Mouse (Mus musculus) heart, embryonic 11.5 days (tissue): ENCODE results near the gene Elf1. TPM values are rescaled to one million over a fixed set of nuclear protein-coding genes. Genes with fewer than 3 reads are reported as not detected.

Experiments
- ATAC-seq: fragments of 200-750 bp; cut with Nextera tagmentation; replicated peaks from 2 replicates; pipeline ENCODE4 v1.8.0; 2017; ENCODE audit warnings: moderate library complexity; ENCODE audit not compliant: insufficient number of reproducible peaks, low FRiP score, low TSS enrichment
- H3K27ac ChIP-seq: fragments of 300-500 bp; sonication (generic); 2 replicates; pipeline ENCODE4 v1.5.1; 2014; ENCODE audit warnings: mild to moderate bottlenecking, low read depth, low read length
- H3K27me3 ChIP-seq: fragments of 300-500 bp; sonication (generic); 2 replicates; pipeline ENCODE4 v1.6.1; 2014; ENCODE audit warnings: mild to moderate bottlenecking, low read length, mixed read lengths; ENCODE audit not compliant: control insufficient read depth, insufficient read depth
- H3K36me3 ChIP-seq: fragments of 300-500 bp; sonication (generic); 2 replicates; pipeline ENCODE4 v1.6.1; 2014; ENCODE audit warnings: mild to moderate bottlenecking, low read length, moderate library complexity, mixed read lengths; ENCODE audit not compliant: control insufficient read depth, insufficient read depth
- H3K4me1 ChIP-seq: fragments of 300-500 bp; sonication (generic); 2 replicates; pipeline ENCODE4 v1.6.1; 2014; ENCODE audit warnings: low read length; ENCODE audit not compliant: control insufficient read depth, insufficient read depth
- H3K4me2 ChIP-seq: fragments of 300-500 bp; sonication (generic); 2 replicates; pipeline ENCODE4 v1.6.1; 2014; ENCODE audit warnings: mild to moderate bottlenecking, moderate library complexity
- H3K4me3 ChIP-seq: fragments of 300-500 bp; sonication (generic); 2 replicates; pipeline ENCODE4 v1.5.1; 2014; ENCODE audit warnings: low read depth, low read length
- H3K9ac ChIP-seq: fragments of 300-500 bp; sonication (generic); 2 replicates; pipeline ENCODE4 v1.6.1; 2014; ENCODE audit warnings: mild to moderate bottlenecking, low read depth, low read length, moderate library complexity
- H3K9me3 ChIP-seq: fragments of 300-500 bp; sonication (generic); replicated peaks from 2 replicates; pipeline ENCODE4 v1.6.1; 2016; ENCODE audit warnings: low read length; ENCODE audit not compliant: control insufficient read depth
- WGBS: fragments of 180-500 bp; shearing (Covaris S2); extraction: QIAGEN DNeasy Blood & Tissue Kit; methylation state at CpG from one replicate; pipeline ENCODE4 v1.1.7; 2014; ENCODE audit not compliant: insufficient replicate concordance; 5-methylcytosine and 5-hydroxymethylcytosine counted together
- polyA plus RNA-seq: library from polyadenylated mRNA; unstranded; fragments of >200 nt; fragmentation: Nextera tagmentation; extraction: Ambion mirVana; gene quantifications from 2 replicates; pipeline ENCODE4 v1.2.1, GENCODE M21; 2014

Gene Elf1
- polyA plus RNA-seq, 1 experiment from 2014 or later, result 8.6 TPM

GRCm38 (mm10) chr14:79500756-79501155, 19.8 kb downstream of the Elf1 start:
- no peaks in the 10 kb centered on the region for H3K36me3 ChIP-seq

GRCm38 (mm10) chr14:79503371-79504075, 22.5 kb downstream of the Elf1 start:
- Histone ChIP-seq H3K4me1 (peaks cover 28% of the 10 kb centered on the region), H3K4me3 (no peak overlapping the region), H3K4me2 (no peak overlapping the region), H3K27me3 (no peaks in the 10 kb centered on the region), H3K36me3 (no peaks in the 10 kb centered on the region), H3K9me3 (no peaks in the 10 kb centered on the region), H3K27ac (peak overlapping the region; percentile 18; the same call in 1 of the 2 replicates), H3K9ac (no peak overlapping the region)
- ATAC-seq, result no peak; the same call in 1 of the 2 replicates
- WGBS, result 65% methylated on average over 5 of the region's 5 CpGs

More at GRCm38 (mm10) chr14:79500756-79501155, 19.8 kb downstream of the Elf1 start:
- Histone ChIP-seq H3K4me2 (no peak overlapping the region), H3K4me3 (no peak overlapping the region), H3K4me1 (peaks cover 25% of the 10 kb centered on the region), H3K27me3 (no peaks in the 10 kb centered on the region), H3K27ac (no peak overlapping the region), H3K9ac (no peak overlapping the region), H3K9me3 (no peaks in the 10 kb centered on the region)
- ATAC-seq, result no peak
- WGBS, result 51% methylated on average over 4 of the region's 4 CpGs

GRCm38 (mm10) chr14:79504246-79505006, 23.4 kb downstream of the Elf1 start:
- H3K4me3 ChIP-seq, result no peak overlapping the region
- H3K27ac ChIP-seq, result 0 out of 2 replicates have a peak overlapping the region, but pooled peaks have one; percentile 18
- 91% methylated on average over 7 of the region's 7 CpGs for WGBS

GRCm38 (mm10) chr14:79506207-79506606, 25.2 kb downstream of the Elf1 start:
- Histone ChIP-seq H3K4me2 (peak overlapping the region; percentile 14), H3K36me3 (no peaks in the 10 kb centered on the region), H3K9me3 (no peaks in the 10 kb centered on the region), H3K27ac (0 out of 2 replicates have a peak overlapping the region, but pooled peaks have one; percentile 29), H3K4me3 (no peak overlapping the region), H3K9ac (no peak overlapping the region), H3K27me3 (no peaks in the 10 kb centered on the region), H3K4me1 (peaks cover 21% of the 10 kb centered on the region)
- 44% methylated on average over 9 of the region's 9 CpGs for WGBS
- ATAC-seq, result peak; percentile 88

More at GRCm38 (mm10) chr14:79504246-79505006, 23.4 kb downstream of the Elf1 start:
- H3K9ac ChIP-seq, result no peak overlapping the region
- no peaks in the 10 kb centered on the region for H3K9me3 ChIP-seq
- H3K4me1 ChIP-seq, result peaks cover 24% of the 10 kb centered on the region
- H3K36me3 ChIP-seq, result no peaks in the 10 kb centered on the region
- H3K4me2 ChIP-seq, result no peak overlapping the region
- H3K27me3 ChIP-seq, result no peaks in the 10 kb centered on the region
- ATAC-seq, result no peak

- Histone ChIP-seq H3K4me2 (no peak overlapping the region), H3K36me3 (no peaks in the 10 kb centered on the region), H3K27me3 (no peaks in the 10 kb centered on the region), H3K9ac (no peak overlapping the region), H3K4me1 (peaks cover 25% of the 10 kb centered on the region), H3K4me3 (no peak overlapping the region), H3K9me3 (no peaks in the 10 kb centered on the region), H3K27ac (no peak overlapping the region)
- ATAC-seq, result no peak
- 81% methylated on average over 1 of the region's 1 CpGs for WGBS
These were observed 26.9 kb downstream of the Elf1 start for GRCm38 (mm10) chr14:79507846-79508245.

- peaks cover 16% of the 10 kb centered on the region; the same call in 1 of the 2 replicates for H3K4me1 ChIP-seq
- no peak for ATAC-seq
- H3K27me3 ChIP-seq, result no peaks in the 10 kb centered on the region
- no peak overlapping the region for H3K4me3 ChIP-seq
- H3K27ac ChIP-seq, result no peak overlapping the region
- H3K9me3 ChIP-seq, result no peaks in the 10 kb centered on the region
- H3K36me3 ChIP-seq, result no peaks in the 10 kb centered on the region
- WGBS, result 71% methylated on average over 9 of the region's 9 CpGs
- H3K4me2 ChIP-seq, result no peak overlapping the region
- no peak overlapping the region for H3K9ac ChIP-seq
These were observed 27.8 kb downstream of the Elf1 start for GRCm38 (mm10) chr14:79508662-79509305.

- no peak for ATAC-seq
- H3K9me3 ChIP-seq, result no peaks in the 10 kb centered on the region
- no peak overlapping the region for H3K9ac ChIP-seq
- H3K27ac ChIP-seq, result no peak overlapping the region
- H3K36me3 ChIP-seq, result no peaks in the 10 kb centered on the region
- H3K4me2 ChIP-seq, result no peak overlapping the region
- no peaks in the 10 kb centered on the region for H3K27me3 ChIP-seq
- 58% methylated on average over 1 of the region's 1 CpGs for WGBS
- H3K4me1 ChIP-seq, result peaks cover 14% of the 10 kb centered on the region; the same call in 1 of the 2 replicates
- no peak overlapping the region for H3K4me3 ChIP-seq
These were observed 30.5 kb downstream of the Elf1 start for GRCm38 (mm10) chr14:79511521-79511920.

GRCm38 (mm10) chr14:79513951-79514350, 33.0 kb downstream of the Elf1 start:
- WGBS, result 80% methylated on average over 2 of the region's 2 CpGs
- no peak overlapping the region for H3K4me3 ChIP-seq
- H3K27ac ChIP-seq, result no peak overlapping the region
- no peak overlapping the region for H3K4me2 ChIP-seq
- H3K9ac ChIP-seq, result no peak overlapping the region
- no peaks in the 10 kb centered on the region for H3K36me3 ChIP-seq
- ATAC-seq, result no peak
- peaks cover 6% of the 10 kb centered on the region; the same call in 1 of the 2 replicates for H3K4me1 ChIP-seq
- no peaks in the 10 kb centered on the region for H3K27me3 ChIP-seq
- H3K9me3 ChIP-seq, result no peaks in the 10 kb centered on the region
